Mouse (Mus musculus): ENCODE results near the gene Armc8. TPM values are rescaled to one million over a fixed set of nuclear protein-coding genes. Genes with fewer than 3 reads are reported as not detected.
"Not testable (repeated sequence)": the region's sequence is repeated elsewhere in the genome, so short reads cannot be mapped to it uniquely, and the experiment has no call there.

The Armc8 gene
- 21.5 and 23.3 TPM in 2 replicates for polyA plus RNA-seq (2016; fragmentation: Nextera tagmentation; extraction: Ambion mirVana)

DNA sequence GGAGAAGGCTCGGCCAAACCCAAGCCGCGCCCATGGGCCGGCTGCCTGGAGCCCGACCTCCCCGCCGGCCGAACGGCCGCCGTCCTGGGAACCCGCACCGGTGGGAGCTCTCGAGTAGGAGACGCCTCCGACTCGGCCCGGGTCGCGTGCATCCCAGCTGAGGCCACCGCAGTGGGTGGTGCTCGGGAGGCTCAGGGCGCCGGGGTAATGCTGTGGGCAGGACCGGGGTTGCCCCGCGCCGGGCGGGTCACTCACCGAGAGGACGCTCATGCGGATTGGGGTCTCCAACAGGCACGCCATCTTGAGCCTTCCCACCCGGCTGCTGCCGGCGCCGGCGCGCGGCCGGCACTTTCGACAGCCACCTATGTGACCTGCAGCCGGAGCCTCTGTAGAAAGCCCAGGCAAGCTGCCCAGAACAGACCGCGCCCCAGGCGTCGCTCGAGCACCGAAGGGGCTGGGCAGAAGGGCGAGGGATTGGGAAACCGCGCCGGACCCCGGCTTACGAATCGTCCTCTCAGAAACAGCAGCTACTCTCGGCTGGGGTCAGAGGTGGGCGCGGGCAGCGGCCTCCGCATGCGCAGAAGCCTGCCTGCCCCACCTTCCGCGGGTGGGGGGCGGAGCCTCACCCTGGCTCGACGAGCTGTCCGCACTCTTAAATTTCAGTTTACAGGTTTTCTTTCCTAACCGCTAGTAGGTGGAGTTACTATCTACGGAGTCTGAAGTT is at the start of gene Armc8:
Gene Armc8, minus strand, starts transcription at position 553 of the 724 bp plus-strand sequence.
- ATAC-seq (ENCODE audit: insufficient number of reproducible peaks, low FRiP score) = peak; percentile 96
- H3K36me3 ChIP-seq = no peaks in the 10 kb centered on the region
- peak within 1 kb of the TSS; percentile 91 for H3K4me3 ChIP-seq
- peak within 1 kb of the TSS; percentile 97 for H3K4me2 ChIP-seq
- H3K27me3 ChIP-seq (replicated peaks) = peaks cover 3% of the 10 kb centered on the region; the same call in 1 of the 2 replicates
- H3K9me3 ChIP-seq (replicated peaks) = no peaks in the 10 kb centered on the region
- peak within 1 kb of the TSS; percentile 91 for H3K27ac ChIP-seq (ENCODE audit: poor library complexity, severe bottlenecking)
- peak within 1 kb of the TSS; percentile 80 for H3K9ac ChIP-seq
- WGBS = under 1% methylated on average over 70 of the region's 70 CpGs
- peaks cover 16% of the 10 kb centered on the region for H3K4me1 ChIP-seq (replicated peaks)

DNA sequence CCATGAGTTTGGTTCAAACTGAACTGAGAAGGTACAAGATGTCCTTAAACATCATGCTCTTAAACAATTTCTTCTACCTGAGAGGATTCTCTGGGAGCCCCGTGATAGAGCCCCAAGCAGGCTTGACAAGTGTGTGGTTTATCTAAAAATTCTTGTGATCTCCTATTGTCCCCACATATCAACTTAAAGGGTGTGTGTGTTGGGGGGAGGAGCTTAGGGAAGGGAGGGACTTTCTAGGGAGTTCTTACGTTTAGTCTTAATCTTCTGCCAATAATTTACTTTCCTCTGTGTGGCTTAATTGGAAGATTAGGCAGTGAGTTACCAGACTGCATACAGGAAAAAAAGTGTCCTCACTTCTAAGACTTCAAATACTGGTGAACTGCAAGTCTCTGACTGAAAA is 43.5 kb upstream of the Armc8 start, which contains the start of gene A4gnt:
Gene A4gnt, plus strand, starts transcription at position 301 of the 400 bp plus-strand sequence.
- Histone ChIP-seq H3K4me2 (no peak within 1 kb of the TSS), H3K4me3 (no peak within 1 kb of the TSS), H3K27me3 (replicated peaks) (no peaks in the 10 kb centered on the region), H3K36me3 (no peaks in the 10 kb centered on the region), H3K9me3 (replicated peaks) (no peaks in the 10 kb centered on the region), H3K9ac (no peak within 1 kb of the TSS), H3K4me1 (replicated peaks) (0 out of 2 replicates have a peak, but pooled peaks cover 4% of the 10 kb centered on the region), H3K27ac (ENCODE audit: poor library complexity, severe bottlenecking) (no peak within 1 kb of the TSS)
- WGBS = 52% methylated on average over 2 of the region's 2 CpGs
- ATAC-seq (ENCODE audit: insufficient number of reproducible peaks, low FRiP score) = no peak

DNA sequence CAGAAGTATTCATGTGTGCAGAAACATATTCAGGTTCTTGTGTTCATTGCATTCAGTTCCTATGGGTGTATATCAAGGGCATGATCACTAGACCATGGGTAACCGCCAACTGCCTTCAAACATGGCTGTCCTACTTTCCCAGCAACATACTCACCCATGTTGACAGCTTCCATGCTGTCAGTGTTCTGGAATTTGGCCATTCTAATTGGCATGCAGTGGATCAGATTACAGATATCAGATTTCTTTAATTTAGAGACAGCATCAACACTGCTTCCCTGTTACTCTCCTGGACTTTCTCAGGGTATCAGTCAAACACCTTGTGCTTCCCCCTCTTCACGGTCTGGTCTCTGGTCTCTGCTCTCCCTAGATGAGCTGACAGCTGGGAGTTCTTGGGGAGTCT is 34.9 kb upstream of the Armc8 start:
- WGBS = 66% methylated on average over 2 of the region's 2 CpGs
- Histone ChIP-seq H3K27me3 (replicated peaks) (no peaks in the 10 kb centered on the region), H3K4me3 (no peak overlapping the region), H3K9me3 (replicated peaks) (no peaks in the 10 kb centered on the region), H3K9ac (no peak overlapping the region), H3K4me2 (no peak overlapping the region), H3K27ac (ENCODE audit: poor library complexity, severe bottlenecking) (no peak overlapping the region), H3K36me3 (no peaks in the 10 kb centered on the region), H3K4me1 (replicated peaks) (0 out of 2 replicates have a peak, but pooled peaks cover 2% of the 10 kb centered on the region)
- no peak for ATAC-seq (ENCODE audit: insufficient number of reproducible peaks, low FRiP score)

DNA sequence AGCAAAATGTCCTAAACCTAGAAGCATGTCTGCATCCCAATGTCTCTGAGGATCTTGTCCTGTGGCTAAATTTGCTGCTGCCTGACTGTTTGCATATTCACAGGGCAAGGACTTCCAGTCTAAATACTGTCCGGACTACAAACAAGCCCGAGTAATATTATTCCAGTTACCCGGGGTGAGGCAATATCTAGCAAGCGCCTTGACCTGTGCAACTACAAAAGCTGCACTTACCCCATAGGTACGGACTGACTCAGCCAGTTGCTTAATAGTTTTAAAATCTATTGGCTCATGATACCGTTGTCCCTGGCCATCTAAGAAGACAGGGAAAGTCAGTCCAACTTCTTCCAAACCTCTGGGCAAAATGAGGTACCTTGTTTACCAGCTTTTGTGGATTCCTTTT is 30.4 kb upstream of the Armc8 start:
- not testable (repeated sequence) for ATAC-seq (ENCODE audit: insufficient number of reproducible peaks, low FRiP score); H3K9ac ChIP-seq; H3K4me2 ChIP-seq; H3K4me3 ChIP-seq; H3K9me3 ChIP-seq (replicated peaks); H3K27ac ChIP-seq (ENCODE audit: poor library complexity, severe bottlenecking); H3K36me3 ChIP-seq; H3K27me3 ChIP-seq (replicated peaks); H3K4me1 ChIP-seq (replicated peaks)
- WGBS = 88% methylated on average over 6 of the region's 6 CpGs

DNA sequence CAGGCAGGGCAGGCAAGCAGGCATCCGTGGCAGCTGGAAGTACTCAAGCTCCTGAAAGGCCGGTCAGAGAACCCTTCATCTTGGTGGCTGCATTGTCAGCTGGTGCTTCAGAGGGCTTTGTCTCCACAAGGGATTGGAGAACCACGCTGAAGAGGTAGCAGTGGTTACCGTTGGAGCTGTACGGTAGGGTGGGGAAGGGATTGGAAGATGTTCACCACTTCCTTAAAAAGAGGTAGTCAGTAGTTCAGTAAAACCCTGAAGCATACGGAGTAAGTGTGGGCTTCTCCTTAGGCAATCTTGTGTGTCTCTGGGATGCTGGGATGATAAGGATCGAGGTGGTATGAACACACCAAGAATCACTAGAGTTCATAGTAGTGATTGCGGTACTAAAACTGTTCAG is 22.4 kb upstream of the Armc8 start:
- Histone ChIP-seq H3K9me3 (replicated peaks) (peaks cover 5% of the 10 kb centered on the region; the same call in 1 of the 2 replicates), H3K36me3 (no peaks in the 10 kb centered on the region), H3K4me2 (no peak overlapping the region), H3K9ac (no peak overlapping the region), H3K4me3 (no peak overlapping the region), H3K27ac (ENCODE audit: poor library complexity, severe bottlenecking) (no peak overlapping the region), H3K27me3 (replicated peaks) (no peaks in the 10 kb centered on the region), H3K4me1 (replicated peaks) (no peaks in the 10 kb centered on the region)
- ATAC-seq (ENCODE audit: insufficient number of reproducible peaks, low FRiP score) = no peak
- WGBS = 68% methylated on average over 8 of the region's 8 CpGs

DNA sequence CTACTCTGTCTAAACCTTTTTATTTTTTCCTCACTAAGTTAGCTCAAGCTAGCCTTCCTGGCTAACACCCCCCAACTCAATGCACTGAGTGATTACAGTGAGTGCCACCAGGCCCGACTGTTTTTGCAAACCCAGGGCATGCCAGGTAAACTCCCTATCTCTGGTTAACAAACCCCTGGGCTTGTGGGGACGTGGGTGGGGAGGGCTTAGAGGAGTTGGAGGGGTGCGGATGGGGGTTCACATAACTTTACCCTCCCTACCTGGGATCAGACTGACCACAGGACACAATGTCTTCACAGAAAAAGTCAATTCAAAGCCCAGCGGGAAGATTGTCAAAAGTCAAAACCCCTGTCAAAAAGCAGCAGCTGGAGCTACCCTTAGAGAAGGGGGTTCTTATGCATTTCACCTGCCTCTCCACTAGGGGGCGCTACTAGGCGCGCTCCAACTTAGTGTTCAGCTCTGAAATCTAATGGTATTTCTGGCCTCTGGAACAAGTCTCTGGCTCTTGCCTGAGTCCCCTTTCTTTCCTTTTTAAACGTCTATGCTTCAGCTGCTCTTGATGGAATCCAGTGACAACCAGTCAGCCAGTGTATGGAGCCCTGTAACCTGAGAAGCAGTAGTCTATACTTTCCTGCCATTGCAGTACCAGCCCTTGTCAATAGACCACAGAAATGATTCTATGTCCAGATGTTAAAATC is 19.0 kb upstream of the Armc8 start:
- no peak overlapping the region for H3K9ac ChIP-seq
- ATAC-seq (ENCODE audit: insufficient number of reproducible peaks, low FRiP score) = no peak
- H3K4me3 ChIP-seq = no peak overlapping the region
- H3K27me3 ChIP-seq (replicated peaks) = no peaks in the 10 kb centered on the region
- peaks cover 17% of the 10 kb centered on the region for H3K36me3 ChIP-seq
- H3K27ac ChIP-seq (ENCODE audit: poor library complexity, severe bottlenecking) = no peak overlapping the region
- 26% methylated on average over 8 of the region's 8 CpGs for WGBS
- H3K4me2 ChIP-seq = no peak overlapping the region
- no peaks in the 10 kb centered on the region for H3K9me3 ChIP-seq (replicated peaks)
- no peaks in the 10 kb centered on the region for H3K4me1 ChIP-seq (replicated peaks)

DNA sequence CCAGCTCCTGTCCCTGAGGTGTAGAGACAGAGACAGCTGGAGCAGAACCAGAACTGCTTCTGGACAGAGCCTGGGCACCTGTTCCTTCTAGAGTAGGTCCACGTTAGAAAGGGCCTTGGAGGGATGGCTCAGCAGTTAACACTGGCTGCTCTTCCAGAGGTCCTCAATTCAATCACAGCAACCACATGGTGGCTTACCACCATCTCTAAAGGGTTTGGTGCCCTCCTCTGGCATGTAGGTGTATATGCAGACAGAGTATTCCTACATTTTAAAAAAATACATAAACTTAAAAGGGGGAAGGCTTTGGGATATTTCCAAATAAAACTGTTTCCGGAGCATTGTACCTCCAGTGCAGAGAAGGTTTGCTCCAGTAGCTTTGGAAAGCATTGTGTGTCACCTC is 12.0 kb upstream of the Armc8 start:
- ATAC-seq (ENCODE audit: insufficient number of reproducible peaks, low FRiP score) = no peak
- no peaks in the 10 kb centered on the region for H3K27me3 ChIP-seq (replicated peaks)
- H3K9me3 ChIP-seq (replicated peaks) = no peaks in the 10 kb centered on the region
- H3K36me3 ChIP-seq = peaks cover 42% of the 10 kb centered on the region
- H3K9ac ChIP-seq = no peak overlapping the region
- H3K4me3 ChIP-seq = no peak overlapping the region
- H3K4me2 ChIP-seq = no peak overlapping the region
- no peak overlapping the region for H3K27ac ChIP-seq (ENCODE audit: poor library complexity, severe bottlenecking)
- WGBS = 52% methylated on average over 2 of the region's 2 CpGs
- H3K4me1 ChIP-seq (replicated peaks) = peaks cover 9% of the 10 kb centered on the region

DNA sequence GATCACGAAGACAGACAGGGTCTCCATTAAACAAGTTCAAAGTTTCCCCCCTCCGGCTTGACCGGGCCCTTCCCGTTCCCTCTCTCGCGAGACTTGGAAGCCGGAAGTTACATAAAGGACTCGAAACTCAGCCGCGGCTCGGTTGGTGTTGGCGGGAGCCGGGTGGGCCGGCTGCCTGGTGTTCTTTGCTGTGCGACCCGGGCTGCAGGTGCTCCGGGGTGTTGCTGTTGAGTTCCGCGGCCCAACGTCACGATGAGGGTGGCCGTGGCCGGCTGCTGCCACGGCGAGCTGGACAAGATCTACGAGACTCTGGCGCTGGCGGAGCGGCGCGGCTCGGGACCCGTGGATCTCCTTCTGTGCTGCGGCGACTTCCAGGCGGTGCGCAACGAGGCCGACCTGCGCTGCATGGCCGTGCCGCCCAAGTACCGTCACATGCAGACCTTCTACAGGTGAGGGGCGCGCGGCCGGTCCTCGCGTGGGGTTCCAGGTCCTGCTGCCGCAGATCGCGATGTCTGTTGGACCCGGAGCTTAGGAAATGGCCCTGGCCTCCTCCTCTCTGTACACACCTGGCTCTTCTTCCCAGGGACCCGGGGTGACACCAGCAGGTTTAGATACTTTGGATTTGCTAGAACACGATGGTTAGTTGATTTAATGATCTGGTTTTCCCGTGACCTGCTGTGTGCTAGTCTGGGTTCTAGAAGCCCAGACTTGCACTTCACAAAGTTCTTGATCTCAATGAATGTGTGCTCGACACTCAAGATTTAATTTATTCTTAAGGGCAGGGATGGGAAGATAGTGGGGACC is 7.2 kb upstream of the Armc8 start, which contains the start of gene Dbr1:
Gene Dbr1, plus strand, starts transcription at position 123 of the 804 bp plus-strand sequence.
- WGBS = under 1% methylated on average over 57 of the region's 57 CpGs
- peaks cover 9% of the 10 kb centered on the region for H3K4me1 ChIP-seq (replicated peaks)
- H3K27me3 ChIP-seq (replicated peaks) = peaks cover 3% of the 10 kb centered on the region; the same call in 1 of the 2 replicates
- peak within 1 kb of the TSS; percentile 84 for H3K4me2 ChIP-seq
- peak within 1 kb of the TSS; percentile 73 for H3K4me3 ChIP-seq
- no peaks in the 10 kb centered on the region for H3K9me3 ChIP-seq (replicated peaks)
- peak; percentile 92 for ATAC-seq (ENCODE audit: insufficient number of reproducible peaks, low FRiP score)
- H3K27ac ChIP-seq (ENCODE audit: poor library complexity, severe bottlenecking) = peak within 1 kb of the TSS; percentile 74
- peaks cover 10% of the 10 kb centered on the region for H3K36me3 ChIP-seq
- H3K9ac ChIP-seq = peak within 1 kb of the TSS; percentile 91

DNA sequence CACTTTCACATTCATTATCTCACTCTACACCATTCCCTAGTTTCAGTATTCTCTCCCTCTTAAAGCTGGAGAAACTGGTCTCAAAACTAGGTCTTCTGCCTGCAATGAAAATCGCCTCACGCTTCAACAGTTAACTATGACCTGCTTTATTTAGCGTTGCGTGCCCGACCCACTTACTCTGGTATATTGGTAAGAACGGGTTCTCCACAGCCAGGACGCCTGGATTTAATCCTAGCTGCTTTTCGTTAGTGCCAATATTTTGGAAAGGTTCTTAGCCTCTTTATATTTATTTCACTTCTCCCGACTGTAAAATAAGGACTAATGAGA is 335 bp upstream of the Armc8 start:
- H3K27me3 ChIP-seq (replicated peaks) = peaks cover 3% of the 10 kb centered on the region; the same call in 1 of the 2 replicates

DNA sequence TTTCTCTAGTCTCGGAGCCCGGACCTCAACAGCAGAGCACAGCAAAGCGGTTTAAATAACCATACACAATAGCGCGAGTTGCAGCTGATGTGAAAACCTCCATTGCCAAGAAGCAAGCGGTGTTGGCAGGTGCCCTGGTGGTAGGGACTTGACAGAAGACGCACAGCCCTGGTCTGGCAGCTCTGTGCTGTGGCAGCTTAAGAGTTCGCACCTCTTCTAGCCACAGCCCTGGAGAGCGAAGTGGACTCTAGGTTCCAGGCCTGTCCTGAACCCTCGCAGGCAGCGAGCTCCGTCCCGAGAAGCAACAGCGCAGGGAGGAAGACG is 714 bp downstream of the Armc8 start:
- 3% methylated on average over 13 of the region's 15 CpGs for WGBS
- peak overlapping the region; percentile 97 for H3K4me2 ChIP-seq

More for the DNA sequence above, 335 bp upstream of the Armc8 start:
- Histone ChIP-seq H3K9me3 (replicated peaks) (no peaks in the 10 kb centered on the region), H3K36me3 (no peaks in the 10 kb centered on the region), H3K27ac (ENCODE audit: poor library complexity, severe bottlenecking) (peak overlapping the region; percentile 91), H3K4me2 (peak overlapping the region; percentile 97), H3K9ac (peak overlapping the region; percentile 80), H3K4me3 (peak overlapping the region; percentile 91), H3K4me1 (replicated peaks) (peaks cover 11% of the 10 kb centered on the region)
- ATAC-seq (ENCODE audit: insufficient number of reproducible peaks, low FRiP score) = peak; percentile 53
- WGBS = 2% methylated on average over 9 of the region's 9 CpGs

DNA sequence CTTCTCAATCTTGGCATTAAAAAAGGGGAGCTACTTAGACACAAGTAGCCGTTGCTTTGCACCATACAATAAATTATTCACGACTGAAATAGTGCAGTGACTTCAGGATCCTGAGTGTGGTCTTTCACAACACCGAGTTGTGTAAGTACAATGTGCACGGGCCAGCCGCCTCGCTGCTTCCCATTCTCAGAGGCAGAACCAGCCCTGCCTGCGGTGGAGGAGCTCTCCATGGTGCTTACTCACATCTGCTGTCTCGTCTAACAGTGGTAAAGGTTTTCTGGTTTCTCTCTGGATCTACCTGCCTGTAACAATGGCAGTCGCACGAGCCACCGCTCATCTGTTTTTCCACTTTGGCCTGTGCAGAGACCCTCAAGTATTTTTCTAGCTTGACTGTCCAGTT is 5.0 kb downstream of the Armc8 start:
- no peak overlapping the region for H3K9ac ChIP-seq
- 19% methylated on average over 11 of the region's 11 CpGs for WGBS
- H3K4me1 ChIP-seq (replicated peaks) = peaks cover 18% of the 10 kb centered on the region
- H3K9me3 ChIP-seq (replicated peaks) = no peaks in the 10 kb centered on the region
- no peaks in the 10 kb centered on the region for H3K36me3 ChIP-seq
- ATAC-seq (ENCODE audit: insufficient number of reproducible peaks, low FRiP score) = no peak
- no peak overlapping the region for H3K4me2 ChIP-seq
- no peak overlapping the region for H3K27ac ChIP-seq (ENCODE audit: poor library complexity, severe bottlenecking)
- no peaks in the 10 kb centered on the region for H3K27me3 ChIP-seq (replicated peaks)
- no peak overlapping the region for H3K4me3 ChIP-seq

More for the DNA sequence above, 714 bp downstream of the Armc8 start:
- Histone ChIP-seq H3K4me1 (replicated peaks) (peaks cover 18% of the 10 kb centered on the region), H3K9ac (peak overlapping the region; percentile 80), H3K9me3 (replicated peaks) (no peaks in the 10 kb centered on the region), H3K4me3 (peak overlapping the region; percentile 91), H3K36me3 (no peaks in the 10 kb centered on the region), H3K27me3 (replicated peaks) (no peaks in the 10 kb centered on the region; the same call in 1 of the 2 replicates), H3K27ac (ENCODE audit: poor library complexity, severe bottlenecking) (peak overlapping the region; percentile 91)
- no peak for ATAC-seq (ENCODE audit: insufficient number of reproducible peaks, low FRiP score)

All from heart, embryonic 12.5 days (tissue).